Mouse (Mus musculus): ENCODE data around the gene Snrnp70. TPM values are rescaled to one million over a fixed set of nuclear protein-coding genes. Genes with fewer than 3 reads are reported as not detected.
A peak's percentile ranks its signal among the peaks of the same experiment; 100 is the strongest.

The Snrnp70 gene
- polyA plus RNA-seq, 1 experiment: 463 TPM

DNA sequence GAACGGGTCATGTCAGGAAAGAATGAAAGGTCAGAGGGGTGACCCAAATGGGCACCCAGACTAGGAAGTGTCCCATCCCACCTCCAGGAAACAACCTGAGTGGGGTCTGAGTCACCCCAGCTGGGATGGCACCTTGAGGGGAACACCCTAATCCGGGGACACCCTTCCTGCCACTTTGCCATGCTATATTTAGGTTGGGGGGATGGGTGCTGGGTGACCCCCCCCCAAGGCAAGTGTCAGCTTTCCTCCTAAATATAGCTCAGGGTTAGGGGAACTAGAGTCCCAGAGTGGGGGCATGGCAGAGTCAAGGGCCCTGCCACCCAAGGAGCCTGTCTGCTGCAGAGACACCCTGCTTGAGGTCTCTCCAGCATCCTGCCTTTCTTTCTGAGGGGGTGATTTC, 16.9 kb upstream of the Snrnp70 start:
- Histone ChIP-seq H3K4me3 (ENCODE audit: insufficient read depth, low read length) (no peak overlapping the region), H3K4me1 (ENCODE audit: control insufficient read depth, insufficient read depth, low read length) (no peaks in the 10 kb centered on the region), H3K27ac (ENCODE audit: insufficient read depth, low read length) (no peak overlapping the region)
- TF ChIP-seq CTCF (IDR thresholded peaks at IDR 0.05; ENCODE audit: borderline replicate concordance, insufficient read depth, low read length) (no peak), POLR2A (IDR thresholded peaks at IDR 0.05; ENCODE audit: low read depth, low read length) (no peak)

DNA sequence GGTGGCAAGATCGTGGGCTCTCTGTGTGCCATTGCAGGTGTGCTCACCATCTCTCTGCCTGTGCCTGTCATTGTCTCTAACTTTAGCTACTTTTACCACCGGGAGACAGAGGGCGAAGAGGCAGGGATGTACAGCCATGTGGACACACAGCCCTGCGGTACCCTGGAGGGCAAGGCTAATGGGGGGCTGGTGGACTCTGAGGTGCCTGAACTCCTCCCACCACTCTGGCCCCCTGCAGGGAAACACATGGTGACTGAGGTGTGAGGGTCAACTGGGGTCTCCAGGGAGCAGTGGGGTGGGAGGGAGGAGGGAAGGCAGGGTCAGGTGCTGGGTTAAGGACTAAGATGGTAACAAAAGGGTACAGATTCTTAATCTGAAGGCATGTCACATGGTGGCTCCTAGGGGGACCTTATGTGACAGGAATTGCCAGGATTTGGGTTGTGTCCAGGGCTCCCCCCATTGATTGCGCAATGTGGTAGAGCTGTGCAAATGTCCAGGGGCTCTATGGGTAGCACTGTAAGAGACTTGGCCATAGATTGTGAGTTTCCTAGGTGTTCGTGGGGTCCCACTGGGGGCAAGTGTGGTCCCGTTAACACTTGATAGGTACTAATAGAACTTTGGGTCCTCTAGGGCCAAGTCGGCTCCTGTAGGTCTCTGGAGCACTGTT, 14.1 kb upstream of the Snrnp70 start:
- no peak overlapping the region for H3K27ac ChIP-seq (ENCODE audit: insufficient read depth, low read length)
- H3K4me1 ChIP-seq (ENCODE audit: control insufficient read depth, insufficient read depth, low read length): no peaks in the 10 kb centered on the region
- H3K4me3 ChIP-seq (ENCODE audit: insufficient read depth, low read length): no peak overlapping the region
- TF ChIP-seq CTCF (IDR thresholded peaks at IDR 0.05; ENCODE audit: borderline replicate concordance, insufficient read depth, low read length): no peak
- TF ChIP-seq POLR2A (IDR thresholded peaks at IDR 0.05; ENCODE audit: low read depth, low read length): no peak

DNA sequence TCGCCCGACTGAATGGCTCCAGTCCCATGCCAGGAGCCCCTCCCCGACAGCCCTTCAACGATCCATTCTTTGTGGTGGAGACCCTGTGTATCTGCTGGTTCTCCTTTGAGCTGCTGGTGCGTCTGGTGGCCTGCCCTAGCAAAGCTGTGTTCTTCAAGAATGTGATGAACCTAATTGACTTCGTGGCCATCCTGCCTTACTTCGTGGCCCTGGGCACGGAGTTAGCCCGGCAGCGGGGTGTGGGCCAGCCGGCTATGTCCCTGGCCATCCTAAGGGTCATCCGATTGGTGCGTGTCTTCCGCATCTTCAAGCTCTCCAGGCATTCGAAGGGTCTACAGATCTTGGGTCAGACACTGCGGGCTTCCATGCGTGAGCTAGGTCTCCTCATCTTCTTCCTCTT, 13.4 kb upstream of the Snrnp70 start:
- Histone ChIP-seq H3K4me3 (ENCODE audit: insufficient read depth, low read length) (no peak overlapping the region), H3K27ac (ENCODE audit: insufficient read depth, low read length) (no peak overlapping the region), H3K4me1 (ENCODE audit: control insufficient read depth, insufficient read depth, low read length) (no peaks in the 10 kb centered on the region)
- TF ChIP-seq POLR2A (IDR thresholded peaks at IDR 0.05; ENCODE audit: low read depth, low read length) (no peak), CTCF (IDR thresholded peaks at IDR 0.05; ENCODE audit: borderline replicate concordance, insufficient read depth, low read length) (no peak)

DNA sequence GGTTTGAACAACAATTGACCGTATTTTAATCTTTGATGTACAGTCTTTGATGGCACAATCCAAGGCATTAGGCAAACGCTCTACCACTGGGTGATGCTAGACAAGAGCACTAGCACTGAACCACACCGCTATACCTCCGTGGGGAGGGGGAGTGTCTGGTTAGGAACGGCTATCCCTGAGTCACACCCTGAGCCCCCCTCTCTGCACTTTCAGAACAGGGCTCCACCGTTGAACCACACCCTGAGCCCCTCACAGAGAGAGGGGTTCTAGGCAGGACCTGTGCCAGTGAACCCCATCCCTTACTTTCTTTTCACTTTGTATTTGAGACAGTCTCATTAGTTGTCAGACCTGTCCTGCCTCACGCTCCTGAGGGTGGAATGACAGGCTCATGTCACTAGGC, 12.8 kb upstream of the Snrnp70 start:
- Histone ChIP-seq H3K4me1 (ENCODE audit: control insufficient read depth, insufficient read depth, low read length) (no peaks in the 10 kb centered on the region), H3K4me3 (ENCODE audit: insufficient read depth, low read length) (no peak overlapping the region), H3K27ac (ENCODE audit: insufficient read depth, low read length) (no peak overlapping the region)
- no peak for TF ChIP-seq CTCF (IDR thresholded peaks at IDR 0.05; ENCODE audit: borderline replicate concordance, insufficient read depth, low read length)
- TF ChIP-seq POLR2A (IDR thresholded peaks at IDR 0.05; ENCODE audit: low read depth, low read length): no peak

DNA sequence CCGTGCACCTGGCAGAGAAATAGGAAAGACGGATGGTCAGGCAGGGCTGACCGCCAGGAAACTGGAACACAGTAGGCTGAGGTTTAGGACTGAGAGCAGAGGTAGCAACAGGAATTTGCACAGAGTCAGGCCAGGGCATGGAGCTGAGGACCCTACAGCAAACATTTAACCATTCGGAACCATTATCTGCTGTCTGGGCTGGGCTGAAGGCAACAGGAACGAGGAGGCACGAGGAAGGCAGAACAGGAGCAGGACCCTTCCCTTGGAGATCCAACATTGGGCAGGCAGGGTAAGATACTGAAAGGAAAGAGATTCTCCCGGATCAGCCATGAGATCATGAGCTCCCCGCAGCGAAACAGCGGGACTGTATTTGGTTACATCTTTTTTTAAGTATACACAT, 12.3 kb upstream of the Snrnp70 start:
- TF ChIP-seq CTCF (IDR thresholded peaks at IDR 0.05; ENCODE audit: borderline replicate concordance, insufficient read depth, low read length) (no peak), POLR2A (IDR thresholded peaks at IDR 0.05; ENCODE audit: low read depth, low read length) (no peak)
- Histone ChIP-seq H3K4me3 (ENCODE audit: insufficient read depth, low read length) (no peak overlapping the region), H3K27ac (ENCODE audit: insufficient read depth, low read length) (no peak overlapping the region), H3K4me1 (ENCODE audit: control insufficient read depth, insufficient read depth, low read length) (no peaks in the 10 kb centered on the region)

DNA sequence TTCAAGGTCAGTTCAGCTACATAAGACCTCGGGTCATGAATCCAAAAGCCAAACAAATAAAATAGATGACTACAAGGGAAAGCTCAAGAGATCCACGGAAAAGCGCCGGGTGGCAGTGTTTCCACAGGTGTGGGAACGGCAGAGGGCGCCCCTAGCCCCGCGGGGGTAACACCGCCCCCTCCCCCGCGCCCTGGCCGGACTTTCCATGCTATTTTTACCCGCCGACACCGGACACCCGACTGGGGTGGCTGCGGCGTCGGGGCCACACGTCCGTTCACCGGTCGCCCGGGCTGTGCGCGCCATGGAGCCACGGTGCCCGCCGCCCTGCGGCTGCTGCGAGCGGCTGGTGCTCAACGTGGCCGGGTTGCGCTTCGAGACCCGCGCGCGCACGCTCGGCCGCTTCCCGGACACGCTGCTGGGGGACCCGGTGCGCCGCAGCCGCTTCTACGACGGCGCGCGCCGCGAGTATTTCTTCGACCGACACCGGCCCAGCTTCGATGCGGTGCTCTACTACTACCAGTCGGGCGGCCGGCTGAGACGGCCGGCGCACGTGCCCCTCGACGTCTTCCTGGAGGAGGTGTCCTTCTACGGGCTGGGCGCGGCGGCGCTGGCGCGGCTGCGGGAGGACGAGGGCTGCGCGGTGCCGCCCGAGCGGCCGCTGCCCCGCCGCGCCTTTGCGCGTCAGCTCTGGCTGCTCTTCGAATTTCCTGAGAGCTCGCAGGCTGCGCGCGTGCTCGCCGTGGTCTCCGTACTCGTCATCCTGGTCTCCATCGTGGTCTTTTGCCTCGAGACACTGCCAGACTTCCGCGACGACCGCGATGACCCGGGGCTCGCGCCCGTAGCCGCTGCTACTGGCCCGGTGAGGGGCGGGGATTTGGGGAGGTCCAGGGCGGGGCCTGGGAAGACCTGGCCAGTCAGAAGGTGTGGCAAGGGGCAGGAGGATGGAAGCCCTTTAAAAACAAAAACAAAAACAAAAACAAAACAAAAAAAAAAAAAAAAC, 10.9 kb upstream of the Snrnp70 start:
- TF ChIP-seq CTCF (IDR thresholded peaks at IDR 0.05; ENCODE audit: borderline replicate concordance, insufficient read depth, low read length): no peak
- no peak for TF ChIP-seq POLR2A (IDR thresholded peaks at IDR 0.05; ENCODE audit: low read depth, low read length)
- no peaks in the 10 kb centered on the region for H3K4me1 ChIP-seq (ENCODE audit: control insufficient read depth, insufficient read depth, low read length)
- H3K4me3 ChIP-seq (ENCODE audit: insufficient read depth, low read length): peak overlapping the region; percentile 38
- no peak overlapping the region for H3K27ac ChIP-seq (ENCODE audit: insufficient read depth, low read length)

DNA sequence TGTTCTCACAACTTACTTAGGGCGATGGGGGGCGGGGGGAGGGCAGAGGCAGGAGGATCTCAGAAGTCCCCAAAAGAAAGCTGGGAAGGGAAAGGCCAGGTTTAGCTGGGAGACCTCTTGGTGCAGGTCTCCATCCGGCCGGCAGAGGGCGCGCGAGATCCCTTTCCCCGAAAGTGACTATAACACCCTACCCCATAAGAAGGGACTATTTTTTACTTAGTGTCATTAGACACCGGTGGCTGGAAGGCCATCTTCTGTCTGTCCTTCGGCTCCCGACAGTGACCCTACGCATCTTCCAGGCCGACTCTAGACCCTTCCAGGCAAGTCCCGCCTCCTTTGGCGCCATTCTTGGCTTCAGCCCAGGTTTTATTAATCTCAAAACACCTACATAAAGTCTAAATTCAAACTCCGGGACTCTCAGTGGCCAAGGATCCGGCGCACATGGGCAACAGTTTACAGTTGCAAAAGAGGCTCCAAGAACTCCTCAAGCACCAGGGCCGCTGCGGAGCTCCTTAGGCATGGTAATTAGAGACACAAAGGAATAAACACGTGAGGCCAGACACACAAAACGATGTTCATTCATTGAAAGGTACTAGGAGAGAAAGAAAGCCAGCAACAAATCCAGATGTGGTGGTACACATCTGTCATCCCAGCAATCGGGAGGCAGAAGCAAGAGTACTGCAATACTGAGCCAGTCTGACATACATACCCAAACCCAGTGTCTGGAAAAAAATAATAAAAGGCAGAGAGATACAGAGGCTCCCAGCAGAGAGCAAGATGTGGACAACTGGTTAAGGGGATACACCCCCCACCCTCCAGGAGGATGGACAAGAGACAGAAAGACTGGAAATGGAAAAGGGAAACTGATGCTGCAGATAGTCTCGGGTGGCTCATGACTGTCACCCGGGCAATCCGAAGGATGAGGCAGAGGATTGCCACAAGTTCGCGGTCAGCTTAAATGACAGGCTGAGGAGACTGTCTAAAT, 9.8 kb upstream of the Snrnp70 start, which contains the start of gene Kcna7:
Kcna7 (plus strand) TSS at position 563 of the 985 bp plus-strand sequence.
- no peaks in the 10 kb centered on the region for H3K4me1 ChIP-seq (ENCODE audit: control insufficient read depth, insufficient read depth, low read length)
- H3K4me3 ChIP-seq (ENCODE audit: insufficient read depth, low read length): 0 out of 2 replicates have a peak within 1 kb of the TSS, but pooled peaks have one; percentile 11
- H3K27ac ChIP-seq (ENCODE audit: insufficient read depth, low read length): no peak within 1 kb of the TSS
- TF ChIP-seq POLR2A (IDR thresholded peaks at IDR 0.05; ENCODE audit: low read depth, low read length) (no peak), CTCF (IDR thresholded peaks at IDR 0.05; ENCODE audit: borderline replicate concordance, insufficient read depth, low read length) (peak; percentile 76)

DNA sequence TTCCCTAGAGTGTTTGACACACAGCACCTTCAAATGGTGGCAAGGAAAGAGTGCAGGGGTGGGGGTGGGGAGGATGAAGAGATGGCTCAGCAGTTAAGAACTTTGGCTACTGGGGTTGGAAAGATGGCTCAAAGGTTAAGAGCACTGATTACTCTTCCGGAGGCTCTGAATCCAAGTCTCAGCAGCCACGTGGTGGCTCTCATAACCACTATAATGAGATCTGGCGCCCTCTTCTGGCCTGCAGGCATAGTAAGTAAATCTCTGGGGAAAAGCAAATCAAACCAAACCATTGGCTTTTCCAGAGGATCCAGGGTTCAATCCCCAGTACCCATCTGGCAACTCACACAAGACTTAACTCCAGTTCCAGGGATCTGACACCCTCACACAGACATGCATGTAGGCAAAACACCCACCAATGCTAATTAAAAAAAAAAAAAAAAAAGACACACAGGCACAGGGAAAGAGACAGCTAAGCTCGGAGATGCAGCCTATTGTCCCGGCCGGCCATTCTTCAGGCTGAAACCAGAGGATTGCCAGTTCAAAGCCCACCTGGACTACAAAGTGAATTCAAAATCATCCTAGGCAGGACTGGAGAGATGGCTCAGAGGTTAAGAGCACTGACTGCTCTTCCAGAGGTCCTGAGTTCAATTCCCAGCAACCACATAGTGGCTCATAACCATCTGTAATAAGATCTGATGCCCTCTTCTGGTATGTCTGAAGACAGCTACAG, 8.2 kb upstream of the Snrnp70 start:
- no peak overlapping the region for H3K4me3 ChIP-seq (ENCODE audit: insufficient read depth, low read length)
- TF ChIP-seq POLR2A (IDR thresholded peaks at IDR 0.05; ENCODE audit: low read depth, low read length) (no peak), CTCF (IDR thresholded peaks at IDR 0.05; ENCODE audit: borderline replicate concordance, insufficient read depth, low read length) (no peak)
- no peak overlapping the region for H3K27ac ChIP-seq (ENCODE audit: insufficient read depth, low read length)

More for the DNA sequence above, 8.2 kb upstream of the Snrnp70 start:
- H3K4me1 ChIP-seq (ENCODE audit: control insufficient read depth, insufficient read depth, low read length): no peaks in the 10 kb centered on the region

Measured in embryonic fibroblast, embryonic 13.5 days (primary cell).